Mouse (Mus musculus) megakaryocyte, embryonic 14.5 days (primary cell): ENCODE data around the gene Pdss2.

ENCODE experiments used
- FLI1 ChIP-seq: IDR thresholded peaks from 2 replicates; pipeline ENCODE4 v1.6.1; 2012; ENCODE audit warnings: low read length, inconsistent platforms, mixed read lengths
- GATA1 ChIP-seq: IDR thresholded peaks from 3 replicates; pipeline ENCODE4 v1.6.1; 2012; ENCODE audit warnings: mixed read lengths, low read length, inconsistent platforms, borderline replicate concordance

DNA sequence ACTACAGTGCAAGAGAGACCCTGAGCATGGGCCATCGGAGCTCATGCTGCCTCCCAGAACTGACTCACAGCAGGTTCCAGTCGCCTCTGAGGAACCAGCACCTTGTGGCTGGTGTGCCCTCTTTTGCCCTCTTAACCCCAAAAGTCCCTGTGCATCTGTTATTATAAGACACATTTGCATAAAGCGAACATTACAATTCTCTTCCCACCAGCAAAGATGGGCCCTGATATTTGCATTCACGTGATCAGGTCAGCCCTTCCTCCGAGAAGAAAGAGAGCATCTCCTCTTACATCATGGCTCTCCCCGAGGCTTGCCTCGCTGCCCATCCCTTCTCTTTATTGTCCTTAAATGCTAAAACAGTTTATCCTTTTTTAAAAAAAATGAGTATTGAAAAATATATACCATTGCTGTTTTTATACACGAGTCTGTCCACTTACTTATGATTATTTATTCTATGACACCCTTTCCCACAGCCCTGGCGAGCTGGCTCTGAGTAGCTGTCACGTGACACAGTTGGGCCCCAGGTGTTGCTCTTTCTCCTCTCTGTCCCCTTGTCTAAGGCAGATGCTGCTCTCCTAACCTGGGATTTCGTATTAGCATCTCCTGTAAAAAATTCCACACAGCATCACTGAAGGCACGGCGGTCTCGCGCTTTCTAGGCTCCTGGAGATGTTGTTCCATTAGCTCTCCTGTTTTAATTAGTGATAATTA, 200.9 kb downstream of the Pdss2 start:
- TF ChIP-seq FLI1 = no peak
- no peak for TF ChIP-seq GATA1
